In genomic region chr12:47219340-47219739, GRCm38 (mm10) we compare ENCODE assay signal across 16 mouse cellular contexts.
A peak's percentile ranks its signal among the peaks of the same experiment; 100 is the strongest.
DNase-seq lines count a peak whose midpoint lies in the region; ATAC-seq and TF ChIP-seq lines count a peak whose summit lies in the region.
"Had no signal": no experiment of that assay in that cellular context is flagged by ENCODE, and none has a peak within 500 bp of the region (broad histone marks: within the 10 kb centered on the region; RNA-seq: fewer than 3 reads in every experiment).

No protein-coding gene starts in this region.

- DNase-seq in adrenal gland, postnatal 10 days, result peak; percentile 4
- DNase-seq in adrenal gland, postnatal 14 days, result no peak
- DNase-seq in heart, adult 2 months, result no peak
- no peak for DNase-seq in heart, embryonic 10.5 days (ENCODE audit: low spot score)
- DNase-seq in liver, adult 2 months (ENCODE audit: extremely low read depth, low read depth, low spot score), result peak; percentile 69
- DNase-seq in liver, result no peak
- peak; percentile 78 for DNase-seq in skeletal muscle tissue, adult 2 months (ENCODE audit: low read depth, low spot score)
- DNase-seq: thymus, postnatal 36 days had no signal

- no peaks in the 10 kb centered on the region for H3K27me3 ChIP-seq in heart, adult 2 months (ENCODE audit: control insufficient read depth, insufficient read depth, low read length)
- H3K27me3 ChIP-seq in heart, embryonic 10.5 days (ENCODE audit: insufficient read depth, poor library complexity, severe bottlenecking), result no peaks in the 10 kb centered on the region
- H3K27me3 ChIP-seq in liver, adult 2 months (ENCODE audit: control insufficient read depth, insufficient read depth, low read length), result no peaks in the 10 kb centered on the region
- no peaks in the 10 kb centered on the region for H3K27me3 ChIP-seq in forebrain, embryonic 12.5 days
- H3K27me3 ChIP-seq: heart, embryonic 15.5 days; limb, embryonic 13.5 days; midbrain, embryonic 12.5 days had no signal

- TF ChIP-seq CTCF in heart, adult 2 months (IDR thresholded peaks at IDR 0.05), result peak; percentile 37
- TF ChIP-seq CTCF in liver, adult 2 months (IDR thresholded peaks at IDR 0.05; ENCODE audit: low read depth, low read length), result no peak

- intact Hi-C loops in heart, adult 2 months (cut with DNase I), result no loop called here

- no peak for ATAC-seq in forebrain, embryonic 12.5 days (ENCODE audit: low FRiP score)
- ATAC-seq: activated CD4-positive, CD25-positive, alpha-beta regulatory T cell, adult 4 months; forebrain, embryonic 16.5 days; hindbrain, embryonic 16.5 days had no signal

- H3K9ac ChIP-seq in heart, adult 2 months (ENCODE audit: low read depth, low read length), result no peak overlapping the region
- H3K9ac ChIP-seq in liver, adult 2 months (ENCODE audit: low read depth, low read length), result no peak overlapping the region
- H3K9ac ChIP-seq in forebrain, embryonic 12.5 days, result no peak overlapping the region
- H3K9ac ChIP-seq: heart, embryonic 15.5 days; limb, embryonic 13.5 days; lung, embryonic 14.5 days; midbrain, embryonic 12.5 days had no signal

- H3K36me3 ChIP-seq in heart, adult 2 months (ENCODE audit: control insufficient read depth, insufficient read depth, low read length), result no peaks in the 10 kb centered on the region
- H3K36me3 ChIP-seq in heart, embryonic 10.5 days, result no peaks in the 10 kb centered on the region
- no peaks in the 10 kb centered on the region for H3K36me3 ChIP-seq in liver, adult 2 months (ENCODE audit: control insufficient read depth, insufficient read depth, low read length)
- H3K36me3 ChIP-seq in forebrain, embryonic 12.5 days (replicated peaks), result no peaks in the 10 kb centered on the region
- H3K36me3 ChIP-seq: heart, embryonic 15.5 days; limb, embryonic 13.5 days; midbrain, embryonic 12.5 days had no signal

- no peak overlapping the region; the same call in 1 of the 2 replicates for H3K27ac ChIP-seq in heart, adult 2 months
- no peak overlapping the region for H3K27ac ChIP-seq in heart, embryonic 10.5 days
- no peak overlapping the region for H3K27ac ChIP-seq in liver, adult 2 months (replicated peaks; ENCODE audit: insufficient read depth, low read depth, low read length)
- no peak overlapping the region for H3K27ac ChIP-seq in forebrain, embryonic 12.5 days
- H3K27ac ChIP-seq: heart, embryonic 15.5 days; limb, embryonic 13.5 days; midbrain, embryonic 12.5 days had no signal

- H3K4me3 ChIP-seq in heart, adult 2 months, result no peak overlapping the region
- no peak overlapping the region for H3K4me3 ChIP-seq in heart, embryonic 10.5 days
- no peak overlapping the region for H3K4me3 ChIP-seq in liver, adult 2 months (ENCODE audit: insufficient read depth, low read depth, low read length)
- no peak overlapping the region for H3K4me3 ChIP-seq in forebrain, embryonic 12.5 days (replicated peaks)
- H3K4me3 ChIP-seq: heart, embryonic 15.5 days; limb, embryonic 13.5 days; midbrain, embryonic 12.5 days had no signal

- TF ChIP-seq POLR2A in heart, adult 2 months (IDR thresholded peaks at IDR 0.05; ENCODE audit: insufficient read depth, low read depth, low read length), result no peak
- no peak for TF ChIP-seq POLR2A in liver, adult 2 months (IDR thresholded peaks at IDR 0.05; ENCODE audit: extremely low read depth, insufficient read depth, low read length)

- TF ChIP-seq EP300 in heart, adult 2 months (IDR thresholded peaks at IDR 0.05; ENCODE audit: insufficient read depth, low read depth, low read length), result no peak

- H3K9me3 ChIP-seq in heart, embryonic 10.5 days, result no peaks in the 10 kb centered on the region
- H3K9me3 ChIP-seq in forebrain, embryonic 12.5 days, result no peaks in the 10 kb centered on the region
- H3K9me3 ChIP-seq: heart, embryonic 15.5 days; limb, embryonic 13.5 days; midbrain, embryonic 12.5 days had no signal

- H3K4me2 ChIP-seq in forebrain, embryonic 12.5 days, result no peak overlapping the region
- H3K4me2 ChIP-seq: heart, embryonic 15.5 days; limb, embryonic 13.5 days; lung, embryonic 14.5 days; midbrain, embryonic 12.5 days had no signal

- 15% methylated on average over 2 of the region's 2 CpGs for WGBS in heart, adult 2 months
- WGBS in heart, embryonic 10.5 days, result 40% methylated on average over 2 of the region's 2 CpGs
- 21% methylated on average over 2 of the region's 2 CpGs for WGBS in liver, adult 2 months
- 60% methylated on average over 2 of the region's 2 CpGs for WGBS in forebrain, embryonic 12.5 days

- no peaks in the 10 kb centered on the region for H3K79me2 ChIP-seq in heart, adult 2 months (replicated peaks; ENCODE audit: control insufficient read depth, insufficient read depth, low read length)
- no peaks in the 10 kb centered on the region for H3K79me2 ChIP-seq in liver, adult 2 months (ENCODE audit: control insufficient read depth, insufficient read depth, low read length)

- H3K4me1 ChIP-seq in heart, adult 2 months (ENCODE audit: control insufficient read depth, insufficient read depth, low read length), result no peaks in the 10 kb centered on the region
- no peaks in the 10 kb centered on the region for H3K4me1 ChIP-seq in heart, embryonic 10.5 days
- H3K4me1 ChIP-seq in liver, adult 2 months (ENCODE audit: control insufficient read depth, insufficient read depth, low read length), result no peaks in the 10 kb centered on the region
- H3K4me1 ChIP-seq in forebrain, embryonic 12.5 days, result no peaks in the 10 kb centered on the region
- H3K4me1 ChIP-seq: heart, embryonic 15.5 days; limb, embryonic 13.5 days; midbrain, embryonic 12.5 days had no signal

Comparison
In these comparisons a context has a peak if more than half of its experiments do, and no peak if none do; other contexts are left out.
1. DNase-seq: peak in adrenal gland, postnatal 10 days (single experiment), liver, adult 2 months (single experiment) and skeletal muscle tissue, adult 2 months (single experiment); none in adrenal gland, postnatal 14 days (single experiment), heart, adult 2 months (0 of 2), heart, embryonic 10.5 days (single experiment) and liver (single experiment).